In genomic region chr13:52061454-52061853, GRCm38 (mm10) we compare ENCODE assay signal across 17 mouse cellular contexts.
A peak's percentile ranks its signal among the peaks of the same experiment; 100 is the strongest.
DNase-seq lines count a peak whose midpoint lies in the region; ATAC-seq and TF ChIP-seq lines count a peak whose summit lies in the region.
"Had no signal": no experiment of that assay in that cellular context is flagged by ENCODE, and none has a peak within 500 bp of the region (broad histone marks: within the 10 kb centered on the region; RNA-seq: fewer than 3 reads in every experiment).

No protein-coding gene starts in this region.

- H3K4me2 ChIP-seq in liver, postnatal 0 days (ENCODE audit: low read depth, low read length): no peak overlapping the region
- no peak overlapping the region for H3K4me2 ChIP-seq in stomach, embryonic 16.5 days (ENCODE audit: low read depth, low read length)
- H3K4me2 ChIP-seq: hindbrain, embryonic 15.5 days; lung, embryonic 15.5 days; midbrain, embryonic 12.5 days; neural tube, embryonic 12.5 days had no signal

- no peaks in the 10 kb centered on the region for H3K9me3 ChIP-seq in liver, postnatal 0 days (ENCODE audit: low read length)
- H3K9me3 ChIP-seq in stomach, embryonic 16.5 days (replicated peaks; ENCODE audit: control insufficient read depth, low read length): no peaks in the 10 kb centered on the region
- no peaks in the 10 kb centered on the region for H3K9me3 ChIP-seq in embryonic facial prominence, embryonic 10.5 days
- no peaks in the 10 kb centered on the region for H3K9me3 ChIP-seq in forebrain, embryonic 10.5 days
- H3K9me3 ChIP-seq: hindbrain, embryonic 15.5 days; lung, embryonic 15.5 days; midbrain, embryonic 12.5 days; neural tube, embryonic 12.5 days had no signal

- no peak for TF ChIP-seq CTCF in lung, adult 2 months (IDR thresholded peaks at IDR 0.05; ENCODE audit: insufficient read depth, low read length)
- TF ChIP-seq CTCF in liver, postnatal 0 days (IDR thresholded peaks at IDR 0.05; ENCODE audit: low read depth): no peak

- peak overlapping the region; percentile 44; the same call in 1 of the 2 replicates for H3K27ac ChIP-seq in liver, postnatal 0 days (ENCODE audit: low read depth)
- H3K27ac ChIP-seq in stomach, embryonic 16.5 days (ENCODE audit: low read length): peak overlapping the region; percentile 22; the same call in 1 of the 2 replicates
- H3K27ac ChIP-seq in embryonic facial prominence, embryonic 10.5 days (replicated peaks): no peak overlapping the region
- H3K27ac ChIP-seq in forebrain, embryonic 10.5 days: no peak overlapping the region
- H3K27ac ChIP-seq: hindbrain, embryonic 15.5 days; kidney, postnatal 0 days; lung, embryonic 15.5 days; midbrain, embryonic 12.5 days; neural tube, embryonic 12.5 days had no signal

- no peaks in the 10 kb centered on the region for H3K36me3 ChIP-seq in liver, postnatal 0 days (replicated peaks; ENCODE audit: insufficient read depth, low read length)
- H3K36me3 ChIP-seq in stomach, embryonic 16.5 days (ENCODE audit: control insufficient read depth, insufficient read depth, low read length): no peaks in the 10 kb centered on the region
- H3K36me3 ChIP-seq in embryonic facial prominence, embryonic 10.5 days (replicated peaks): no peaks in the 10 kb centered on the region
- H3K36me3 ChIP-seq in forebrain, embryonic 10.5 days (replicated peaks): no peaks in the 10 kb centered on the region
- H3K36me3 ChIP-seq: hindbrain, embryonic 15.5 days; lung, embryonic 15.5 days; midbrain, embryonic 12.5 days; neural tube, embryonic 12.5 days had no signal

- no peak overlapping the region for H3K4me3 ChIP-seq in lung, adult 2 months (replicated peaks; ENCODE audit: extremely low read depth, low read depth, low read length)
- no peak overlapping the region for H3K4me3 ChIP-seq in liver, postnatal 0 days (ENCODE audit: low read depth, low read length)
- no peak overlapping the region for H3K4me3 ChIP-seq in stomach, embryonic 16.5 days (replicated peaks; ENCODE audit: low read length)
- no peak overlapping the region for H3K4me3 ChIP-seq in embryonic facial prominence, embryonic 10.5 days
- H3K4me3 ChIP-seq in forebrain, embryonic 10.5 days: no peak overlapping the region
- H3K4me3 ChIP-seq: erythroblast, embryonic 14.5 days; hindbrain, embryonic 15.5 days; lung, embryonic 15.5 days; midbrain, embryonic 12.5 days; neural tube, embryonic 12.5 days had no signal

- H3K9ac ChIP-seq in liver, postnatal 0 days (replicated peaks): no peak overlapping the region
- H3K9ac ChIP-seq in stomach, embryonic 16.5 days (ENCODE audit: low read length): no peak overlapping the region
- H3K9ac ChIP-seq: hindbrain, embryonic 15.5 days; lung, embryonic 15.5 days; midbrain, embryonic 12.5 days; neural tube, embryonic 12.5 days had no signal

- peak; percentile 98 for ATAC-seq in granulocyte monocyte progenitor cell, adult 5-6 weeks (replicated peaks; ENCODE audit: poor library complexity, severe bottlenecking)
- peak; percentile 53 for ATAC-seq in liver, postnatal 0 days
- ATAC-seq in stomach, embryonic 16.5 days (ENCODE audit: insufficient read depth, low FRiP score): no peak

- no peak for TF ChIP-seq EP300 in liver, postnatal 0 days (IDR thresholded peaks at IDR 0.05; ENCODE audit: low read depth)

- H3K4me1 ChIP-seq in lung, adult 2 months (ENCODE audit: control insufficient read depth, insufficient read depth, low read length): peaks cover 3% of the 10 kb centered on the region; the same call in 1 of the 2 replicates
- peaks cover 26% of the 10 kb centered on the region for H3K4me1 ChIP-seq in liver, postnatal 0 days (ENCODE audit: insufficient read depth)
- H3K4me1 ChIP-seq in stomach, embryonic 16.5 days (ENCODE audit: control insufficient read depth, insufficient read depth, low read length): no peaks in the 10 kb centered on the region
- H3K4me1 ChIP-seq in embryonic facial prominence, embryonic 10.5 days: peaks cover 44% of the 10 kb centered on the region
- H3K4me1 ChIP-seq in forebrain, embryonic 10.5 days: peaks cover 24% of the 10 kb centered on the region
- H3K4me1 ChIP-seq: hindbrain, embryonic 15.5 days; midbrain, embryonic 12.5 days had no signal

- peak; percentile 43 for DNase-seq in lung, postnatal 36 days
- no peak for DNase-seq in lung, adult 2 months
- DNase-seq in liver, postnatal 0 days: no peak
- DNase-seq in embryonic facial prominence, embryonic 10.5 days (ENCODE audit: low spot score): no peak
- no peak for DNase-seq in forebrain, embryonic 10.5 days (ENCODE audit: extremely low spot score, low spot score)
- no peak for DNase-seq in thymus, postnatal 36 days
- DNase-seq: cerebellum, adult 2 months; gastrocnemius, postnatal 25 days; spleen, adult 18-20 months had no signal

- no peak for TF ChIP-seq POLR2A in lung, adult 2 months (IDR thresholded peaks at IDR 0.05; ENCODE audit: borderline replicate concordance, extremely low read depth, low read depth, low read length)

- no peaks in the 10 kb centered on the region for H3K27me3 ChIP-seq in liver, postnatal 0 days (ENCODE audit: insufficient read depth, low read length)
- no peaks in the 10 kb centered on the region for H3K27me3 ChIP-seq in stomach, embryonic 16.5 days (ENCODE audit: control insufficient read depth, insufficient read depth, low read length)
- H3K27me3 ChIP-seq in embryonic facial prominence, embryonic 10.5 days (replicated peaks; ENCODE audit: low read depth, poor library complexity, severe bottlenecking): no peaks in the 10 kb centered on the region
- H3K27me3 ChIP-seq in forebrain, embryonic 10.5 days (ENCODE audit: poor library complexity, severe bottlenecking): no peaks in the 10 kb centered on the region
- H3K27me3 ChIP-seq: hindbrain, embryonic 15.5 days; lung, embryonic 15.5 days; midbrain, embryonic 12.5 days; neural tube, embryonic 12.5 days had no signal

Comparison
In these comparisons a context has a peak if more than half of its experiments do, and no peak if none do; other contexts are left out.
1. H3K27ac ChIP-seq: peak in liver, postnatal 0 days (single experiment) and stomach, embryonic 16.5 days (single experiment); none in embryonic facial prominence, embryonic 10.5 days (single experiment) and forebrain, embryonic 10.5 days (single experiment).